ENCODE assay signal across 8 mouse cellular contexts in the genomic region with DNA sequence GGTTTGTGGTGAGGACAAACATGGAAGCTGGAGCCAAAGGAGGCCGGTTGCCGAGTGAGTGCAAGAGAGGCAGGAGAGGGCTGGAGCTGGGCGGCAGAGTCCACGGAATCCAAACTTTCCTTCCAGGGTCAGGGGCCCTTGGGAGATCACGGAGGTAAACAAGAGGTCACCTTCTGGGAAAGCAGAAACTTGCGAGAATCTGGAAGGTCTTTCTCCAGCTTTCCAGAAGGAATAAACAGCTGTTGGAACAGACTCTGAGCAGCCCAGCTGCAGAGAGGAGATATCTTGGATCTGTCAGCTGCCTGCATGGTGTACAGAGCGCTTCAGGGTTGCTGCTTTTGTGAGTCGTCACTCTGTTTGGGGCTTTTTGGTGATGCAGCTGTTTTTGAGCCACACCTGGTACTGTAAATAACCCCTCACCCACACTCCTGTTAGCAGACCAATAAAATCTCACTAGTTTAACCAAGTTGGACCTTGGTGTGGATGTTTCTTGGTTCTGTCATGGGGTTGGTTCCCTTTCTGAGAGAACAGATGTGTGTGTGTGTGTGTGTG. TPM values are rescaled to one million over a fixed set of nuclear protein-coding genes. Genes with fewer than 3 reads are reported as not detected.
DNase-seq lines count a peak whose midpoint lies in the region; ATAC-seq lines count a peak whose summit lies in the region.

No protein-coding gene starts in this region.

- H3K27ac ChIP-seq in liver, embryonic 16.5 days (ENCODE audit: low read length): no peak overlapping the region
- H3K27ac ChIP-seq in neural tube, embryonic 13.5 days (replicated peaks): no peak overlapping the region

- H3K4me3 ChIP-seq in liver, embryonic 16.5 days (ENCODE audit: low read depth, low read length): no peak overlapping the region
- peak overlapping the region; percentile 21 for H3K4me3 ChIP-seq in neural tube, embryonic 13.5 days

- DNase-seq in c-Kit-positive CD71-positive TER-119-negative erythroid progenitor cells, embryonic 14.5 days (ENCODE audit: low read depth): peak; percentile 24
- DNase-seq in gastrocnemius, postnatal 36 days: peak; percentile 46 to 70
- peak; percentile 75 for DNase-seq in induced T-regulatory cell, adult 2 months (ENCODE audit: low read depth)
- no peak for DNase-seq in left cerebral cortex, adult 11 months (ENCODE audit: low spot score)
- DNase-seq in right cerebral cortex, postnatal 4 days: no peak

- no peak overlapping the region for H3K9ac ChIP-seq in liver, embryonic 16.5 days (ENCODE audit: low read depth, low read length)
- peak overlapping the region; percentile 5; the same call in 1 of the 2 replicates for H3K9ac ChIP-seq in neural tube, embryonic 13.5 days

- peaks cover 13% of the 10 kb centered on the region for H3K4me1 ChIP-seq in liver, embryonic 16.5 days (ENCODE audit: control insufficient read depth, low read depth, low read length)
- H3K4me1 ChIP-seq in neural tube, embryonic 13.5 days (replicated peaks): peaks cover 20% of the 10 kb centered on the region

- no peaks in the 10 kb centered on the region for H3K36me3 ChIP-seq in liver, embryonic 16.5 days (ENCODE audit: control insufficient read depth, insufficient read depth)
- H3K36me3 ChIP-seq in neural tube, embryonic 13.5 days: no peaks in the 10 kb centered on the region

- H3K4me2 ChIP-seq in liver, embryonic 16.5 days (ENCODE audit: low read depth, low read length): peak overlapping the region; percentile 67
- peak overlapping the region; percentile 55 for H3K4me2 ChIP-seq in neural tube, embryonic 13.5 days

- H3K27me3 ChIP-seq in liver, embryonic 16.5 days (ENCODE audit: control insufficient read depth, insufficient read depth, low read depth, low read length): no peaks in the 10 kb centered on the region
- H3K27me3 ChIP-seq in neural tube, embryonic 13.5 days: no peaks in the 10 kb centered on the region

- no peaks in the 10 kb centered on the region for H3K9me3 ChIP-seq in liver, embryonic 16.5 days (replicated peaks; ENCODE audit: control insufficient read depth, low read length)
- no peaks in the 10 kb centered on the region for H3K9me3 ChIP-seq in neural tube, embryonic 13.5 days

- intact Hi-C loops in gastrocnemius, postnatal 36 days (cut with DNase I): loop anchor here (5.0 kb wide), 1 partner anchor 95 kb away; no protein-coding TSS in a partner anchor

- ATAC-seq in liver, embryonic 16.5 days (ENCODE audit: low read depth): peak; percentile 51
- peak; percentile 68 for ATAC-seq in neural tube, embryonic 13.5 days (ENCODE audit: low read depth)
- no peak for ATAC-seq in erythroblast, adult 5-6 weeks (replicated peaks; ENCODE audit: low FRiP score, poor library complexity, severe bottlenecking)

- 40% methylated on average over 8 of the region's 8 CpGs for WGBS in liver, embryonic 16.5 days (ENCODE audit: insufficient replicate concordance)
- 17% methylated on average over 8 of the region's 8 CpGs for WGBS in neural tube, embryonic 13.5 days

RNA-seq across cellular contexts. Expression of gene Raf1, which starts 40.7 kb away (rescaled TPM):
- total RNA-seq in gastrocnemius, postnatal 36 days (2021): 100 to 1,000 TPM; 113 to 117 TPM
- polyA plus RNA-seq in liver, embryonic 16.5 days (2015; fragmentation: Nextera tagmentation; extraction: Ambion mirVana): 36.8 and 39.3 TPM in 2 replicates
- polyA plus RNA-seq in neural tube, embryonic 13.5 days (2015; fragmentation: Nextera tagmentation; extraction: Ambion mirVana): 141 and 156 TPM in 2 replicates
- 28.4 and 44.7 TPM in 2 replicates for total RNA-seq in erythroblast, adult 5-6 weeks (2015; ENCODE audit: low replicate concordance)
- total RNA-seq in erythroblast, adult 5-6 weeks (2017; ENCODE audit: low replicate concordance): 19.2 and 36.5 TPM in 2 replicates

RNA-seq across cellular contexts. Expression of gene Tmem40, which starts 45.0 kb away (rescaled TPM):
- under 1 TPM in 1 of 2 experiments, not detected in 1; 0.72 TPM for total RNA-seq in gastrocnemius, postnatal 36 days (2021)
- polyA plus RNA-seq in liver, embryonic 16.5 days (2015; fragmentation: Nextera tagmentation; extraction: Ambion mirVana): 28.8 and 29.0 TPM in 2 replicates
- polyA plus RNA-seq in neural tube, embryonic 13.5 days (2015; fragmentation: Nextera tagmentation; extraction: Ambion mirVana): 1.6 and 2.5 TPM in 2 replicates
- total RNA-seq in erythroblast, adult 5-6 weeks (2015; ENCODE audit: low replicate concordance): 1.7 and 10.2 TPM in 2 replicates
- total RNA-seq in erythroblast, adult 5-6 weeks (2017; ENCODE audit: low replicate concordance): 7.4 and 10.6 TPM in 2 replicates

RNA-seq across cellular contexts. Expression of gene Cand2, which starts 57.2 kb away (rescaled TPM):
- 10 to 100 TPM; 66.8 to 71.3 TPM for total RNA-seq in gastrocnemius, postnatal 36 days (2021)
- polyA plus RNA-seq in liver, embryonic 16.5 days (2015; fragmentation: Nextera tagmentation; extraction: Ambion mirVana): 2.5 and 2.8 TPM in 2 replicates
- polyA plus RNA-seq in neural tube, embryonic 13.5 days (2015; fragmentation: Nextera tagmentation; extraction: Ambion mirVana): 13.2 and 15.8 TPM in 2 replicates
- 0.21 TPM in 1 of 2 replicates, not detected in the other for total RNA-seq in erythroblast, adult 5-6 weeks (2015; ENCODE audit: low replicate concordance)
- total RNA-seq in erythroblast, adult 5-6 weeks (2017; ENCODE audit: low replicate concordance): 0.14 and 0.17 TPM in 2 replicates

Comparison
In these comparisons a context has a peak if more than half of its experiments do, and no peak if none do; other contexts are left out.
1. DNase-seq: peak in c-Kit-positive CD71-positive TER-119-negative erythroid progenitor cells, embryonic 14.5 days (single experiment), gastrocnemius, postnatal 36 days (2 of 2) and induced T-regulatory cell, adult 2 months (single experiment); none in left cerebral cortex, adult 11 months (single experiment) and right cerebral cortex, postnatal 4 days (single experiment).
2. RNA of gene Cand2, which starts 57.2 kb away (total RNA-seq): 66.8 to 71.3 TPM in gastrocnemius, postnatal 36 days; 0.14 to 0.21 TPM in erythroblast, adult 5-6 weeks; every median in the first group is over 10 times any median in the second.